Mouse (Mus musculus): ENCODE results near the gene Cntnap5c. TPM values are rescaled to one million over a fixed set of nuclear protein-coding genes. Genes with fewer than 3 reads are reported as not detected.
"Not testable (repeated sequence)": the region's sequence is repeated elsewhere in the genome, so short reads cannot be mapped to it uniquely, and the experiment has no call there.

Cntnap5c gene
- not detected for total RNA-seq (2021)

DNA sequence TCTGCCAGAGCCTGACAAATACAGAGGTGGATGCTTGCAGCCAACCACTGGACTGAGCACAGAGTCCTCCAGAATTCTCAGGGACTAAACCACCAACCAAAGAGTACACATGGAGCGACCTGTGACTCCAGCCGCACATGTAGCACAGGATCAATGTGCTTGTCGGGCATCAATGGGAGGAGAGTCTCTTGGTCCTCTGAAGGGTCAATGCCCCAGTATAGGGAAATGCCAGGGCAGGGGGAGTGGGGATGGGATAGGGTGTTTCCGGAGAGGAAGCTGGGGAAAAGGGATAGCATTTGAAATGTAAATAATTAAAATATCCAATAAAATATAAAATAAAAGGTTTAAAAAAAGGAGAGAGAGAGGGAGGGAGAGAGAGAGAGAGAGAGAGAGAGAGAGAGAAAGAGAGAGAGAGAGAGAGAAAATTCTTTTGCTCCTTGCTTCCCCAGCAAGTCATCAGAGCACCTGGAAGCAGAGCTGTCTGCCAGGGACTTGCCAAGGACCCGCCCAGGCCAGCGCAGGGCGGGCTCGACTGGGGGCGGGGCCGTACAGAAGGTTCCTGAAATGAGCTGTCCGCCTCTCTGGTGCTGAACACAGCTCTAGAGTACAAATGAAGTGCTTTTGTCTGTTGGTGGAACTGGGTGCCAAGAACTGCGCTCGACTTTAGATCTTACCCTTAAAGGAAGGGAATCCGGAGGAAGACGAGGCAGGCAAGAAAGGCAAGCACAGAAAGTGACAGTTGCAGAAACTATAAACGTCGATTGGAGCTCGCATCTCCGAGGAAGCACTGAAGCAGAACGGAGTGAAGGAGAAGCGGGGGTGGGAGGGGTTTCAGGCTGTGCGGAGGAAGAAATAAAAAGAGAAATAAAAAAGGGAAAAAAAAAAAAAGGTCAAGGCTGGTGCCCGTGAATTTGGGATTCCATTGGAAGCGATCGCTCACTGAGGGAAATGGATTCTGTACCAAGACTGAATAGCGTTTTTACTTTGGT, at the start of gene Cntnap5c:
Gene Cntnap5c, plus strand, starts transcription at position 949 of the 989 bp plus-strand sequence.
- DNase-seq = peak; percentile 41

GRCm38 (mm10) chr17:57742119-57742518, 27.3 kb upstream of the Cntnap5c start, which contains the start of gene Gm21834:
Gene Gm21834, minus strand, starts transcription at chr17:57742219.
- no peak for DNase-seq

DNA sequence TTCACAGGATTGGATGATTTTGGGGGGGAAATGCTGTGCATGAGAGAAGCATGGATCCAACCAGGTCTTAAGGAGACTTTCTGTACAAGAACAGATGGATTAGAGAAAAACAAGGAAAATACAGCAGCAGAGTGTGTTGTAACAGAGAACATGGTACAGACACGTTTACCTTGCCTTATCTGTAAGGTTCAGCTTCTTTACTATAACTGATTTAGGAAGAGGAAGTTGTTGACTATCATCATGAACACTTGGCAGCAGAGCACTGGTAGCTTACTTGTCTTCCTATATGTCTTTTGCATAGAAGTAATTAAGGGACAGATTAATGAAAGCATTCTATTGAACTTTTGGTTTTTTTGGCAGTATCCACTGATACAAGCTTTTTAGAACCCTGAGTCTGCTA, 11.3 kb upstream of the Cntnap5c start:
- DNase-seq = no peak

- no peak for DNase-seq
These were observed 2.1 kb upstream of the Cntnap5c start for GRCm38 (mm10) chr17:57767306-57767705.

GRCm38 (mm10) chr17:57770904-57771303, 1.5 kb downstream of the Cntnap5c start:
- no peak for DNase-seq

- DNase-seq = no peak
These were observed 18.9 kb downstream of the Cntnap5c start for GRCm38 (mm10) chr17:57788161-57788799.

GRCm38 (mm10) chr17:57795408-57795807, 26.0 kb downstream of the Cntnap5c start:
- no peak for DNase-seq

- DNase-seq = no peak
These were observed 27.4 kb downstream of the Cntnap5c start for GRCm38 (mm10) chr17:57796668-57797311.

DNA sequence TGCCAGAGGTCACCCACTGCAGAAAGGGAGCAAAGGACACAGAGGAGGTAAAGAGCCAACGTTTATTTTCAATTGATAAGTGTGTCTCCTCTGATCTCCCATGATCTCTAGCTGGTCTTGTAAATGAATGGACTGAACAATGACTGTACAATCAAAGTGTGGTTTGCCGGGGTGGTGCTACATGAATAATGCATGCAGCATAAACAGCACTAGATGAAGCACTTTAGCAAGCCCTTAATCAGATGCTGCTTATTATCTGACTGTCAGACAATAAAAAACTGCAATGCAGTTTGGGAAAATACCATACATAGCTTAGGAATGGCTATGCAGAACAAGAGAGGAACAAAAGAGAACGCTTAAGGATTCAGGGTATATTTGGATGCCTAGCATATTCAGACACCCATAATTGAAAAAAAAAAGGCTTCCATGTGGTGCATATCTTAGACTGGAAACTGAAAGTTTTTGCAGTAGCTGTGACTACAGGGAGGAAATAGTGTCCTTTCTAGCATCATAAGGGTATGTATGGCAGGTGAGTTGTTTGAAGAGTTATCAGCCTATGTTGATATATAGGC, 30.1 kb downstream of the Cntnap5c start:
- no peak for DNase-seq

- no peak for DNase-seq
These were observed 31.8 kb downstream of the Cntnap5c start for GRCm38 (mm10) chr17:57801180-57801579.

- no peak for DNase-seq
These were observed 68.0 kb downstream of the Cntnap5c start for GRCm38 (mm10) chr17:57837090-57837971.

GRCm38 (mm10) chr17:57855811-57856210, 86.4 kb downstream of the Cntnap5c start:
- DNase-seq = not testable (repeated sequence)

DNA sequence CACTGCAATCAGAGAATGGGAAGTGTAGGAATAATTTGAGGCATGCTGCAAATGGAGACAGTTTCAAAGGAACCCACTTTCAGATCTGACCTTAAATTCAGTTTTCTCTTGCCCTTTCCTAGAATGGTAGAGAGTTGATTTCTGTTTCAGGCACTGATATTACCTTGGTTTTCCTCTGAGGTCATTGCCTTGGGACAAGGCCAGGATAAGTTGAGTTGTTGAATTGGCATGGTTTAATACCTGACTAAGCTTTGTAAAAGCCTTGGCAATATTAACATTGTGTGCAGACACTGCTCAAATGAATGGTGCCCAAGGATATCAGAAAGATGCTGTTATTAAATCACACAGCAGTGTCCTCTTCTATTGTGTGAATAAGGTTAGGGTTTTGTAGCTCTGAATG, 96.6 kb downstream of the Cntnap5c start:
- no peak for DNase-seq

DNA sequence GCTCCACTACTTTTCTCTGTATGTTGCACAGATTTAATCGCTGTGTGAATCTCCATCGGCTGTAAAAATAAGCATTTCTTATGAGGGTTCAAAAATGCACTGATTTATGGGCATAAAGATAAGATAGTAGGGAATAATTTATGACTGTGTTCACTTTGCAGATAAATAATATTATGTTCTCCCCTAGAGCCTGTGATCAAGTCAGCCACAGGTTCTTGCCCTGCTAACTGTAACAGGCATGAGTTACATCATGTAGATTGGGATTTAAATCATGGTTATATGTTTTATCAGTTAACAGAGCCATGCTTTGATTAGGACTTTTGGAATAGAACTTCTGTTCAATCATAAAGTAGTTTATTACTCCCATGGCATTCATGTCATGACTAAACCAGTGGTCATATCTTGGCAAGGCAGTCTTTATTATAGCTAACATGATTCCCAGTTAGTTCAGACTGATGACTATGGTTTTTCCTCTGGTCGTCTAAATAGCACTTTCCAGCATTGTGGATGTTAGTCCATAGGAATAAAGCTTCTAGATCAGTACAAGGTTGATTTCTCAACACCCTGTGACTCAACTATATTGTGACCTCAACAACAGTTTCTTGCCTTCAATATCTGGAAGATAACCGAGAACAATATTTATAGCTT, 118.5 kb downstream of the Cntnap5c start:
- DNase-seq = no peak

GRCm38 (mm10) chr17:57911770-57912293, 142.5 kb downstream of the Cntnap5c start:
- no peak for DNase-seq

- no peak for DNase-seq
These were observed 214.9 kb downstream of the Cntnap5c start for GRCm38 (mm10) chr17:57984230-57984629.

DNA sequence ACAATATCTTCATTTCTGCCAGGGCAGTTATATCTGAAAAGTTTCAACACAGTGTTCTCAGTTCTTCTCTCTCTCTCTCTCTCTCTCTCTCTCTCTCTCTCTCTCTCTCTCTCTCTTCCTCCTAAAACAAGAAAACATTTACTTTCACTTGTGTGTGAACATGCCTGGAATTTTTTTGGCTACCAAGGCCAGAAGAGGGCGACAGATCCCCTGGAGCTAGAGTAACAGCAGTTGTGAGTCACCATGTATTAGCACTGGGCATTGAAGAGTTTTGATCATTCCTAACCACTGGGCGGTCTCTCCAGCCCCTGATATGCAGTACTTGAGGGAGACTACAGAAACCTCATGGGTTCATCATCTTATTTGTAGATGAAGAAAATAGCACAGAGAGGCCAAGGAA, 219.1 kb downstream of the Cntnap5c start:
- DNase-seq = no peak

GRCm38 (mm10) chr17:57996461-57996860, 227.1 kb downstream of the Cntnap5c start:
- DNase-seq = no peak

DNA sequence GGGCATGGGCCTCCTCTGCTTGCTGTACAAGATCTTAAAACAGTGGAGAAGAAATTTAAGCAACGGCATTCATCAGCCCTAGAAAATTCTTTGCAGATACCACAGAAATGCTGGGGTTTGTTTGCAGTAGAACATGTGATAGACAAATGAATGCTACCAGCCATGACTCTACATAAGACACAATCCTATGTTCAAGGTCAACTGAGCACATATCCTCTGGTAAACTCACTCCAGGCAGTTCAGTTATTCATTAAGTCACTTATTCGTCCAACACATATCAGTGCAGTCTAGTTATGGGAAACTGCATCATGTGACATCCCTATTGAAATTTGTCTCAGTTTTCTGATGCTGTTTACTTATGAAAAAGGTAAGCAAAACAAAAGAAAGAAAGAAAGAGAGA, 229.7 kb downstream of the Cntnap5c start:
- DNase-seq = no peak

- DNase-seq = no peak
These were observed 233.5 kb downstream of the Cntnap5c start for GRCm38 (mm10) chr17:58002845-58003244.

DNA sequence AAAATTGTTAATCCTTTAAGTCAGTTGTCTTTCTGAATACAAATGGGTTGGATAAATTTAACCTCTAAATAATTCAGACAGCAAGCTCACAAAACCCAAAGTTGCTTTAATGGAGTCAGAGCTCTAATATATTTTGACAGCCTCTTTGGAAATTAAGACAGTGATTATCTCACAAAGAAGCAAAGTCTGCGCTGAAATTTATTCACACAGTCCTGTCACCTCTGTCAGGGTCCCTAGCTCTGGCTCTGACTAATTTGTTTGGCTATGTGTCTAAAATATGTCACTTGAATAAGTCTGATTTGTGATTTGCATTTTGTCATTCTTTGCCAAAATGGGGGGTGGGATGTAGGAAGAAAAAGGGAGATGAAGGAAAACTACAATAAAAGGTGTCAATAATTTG, 234.0 kb downstream of the Cntnap5c start:
- no peak for DNase-seq
